Mouse (Mus musculus): ENCODE data around the gene Gramd1a. TPM values are rescaled to one million over a fixed set of nuclear protein-coding genes. Genes with fewer than 3 reads are reported as not detected.

Gramd1a gene
- polyA plus RNA-seq, 1 experiment from 2014 or later = 231 TPM

DNA sequence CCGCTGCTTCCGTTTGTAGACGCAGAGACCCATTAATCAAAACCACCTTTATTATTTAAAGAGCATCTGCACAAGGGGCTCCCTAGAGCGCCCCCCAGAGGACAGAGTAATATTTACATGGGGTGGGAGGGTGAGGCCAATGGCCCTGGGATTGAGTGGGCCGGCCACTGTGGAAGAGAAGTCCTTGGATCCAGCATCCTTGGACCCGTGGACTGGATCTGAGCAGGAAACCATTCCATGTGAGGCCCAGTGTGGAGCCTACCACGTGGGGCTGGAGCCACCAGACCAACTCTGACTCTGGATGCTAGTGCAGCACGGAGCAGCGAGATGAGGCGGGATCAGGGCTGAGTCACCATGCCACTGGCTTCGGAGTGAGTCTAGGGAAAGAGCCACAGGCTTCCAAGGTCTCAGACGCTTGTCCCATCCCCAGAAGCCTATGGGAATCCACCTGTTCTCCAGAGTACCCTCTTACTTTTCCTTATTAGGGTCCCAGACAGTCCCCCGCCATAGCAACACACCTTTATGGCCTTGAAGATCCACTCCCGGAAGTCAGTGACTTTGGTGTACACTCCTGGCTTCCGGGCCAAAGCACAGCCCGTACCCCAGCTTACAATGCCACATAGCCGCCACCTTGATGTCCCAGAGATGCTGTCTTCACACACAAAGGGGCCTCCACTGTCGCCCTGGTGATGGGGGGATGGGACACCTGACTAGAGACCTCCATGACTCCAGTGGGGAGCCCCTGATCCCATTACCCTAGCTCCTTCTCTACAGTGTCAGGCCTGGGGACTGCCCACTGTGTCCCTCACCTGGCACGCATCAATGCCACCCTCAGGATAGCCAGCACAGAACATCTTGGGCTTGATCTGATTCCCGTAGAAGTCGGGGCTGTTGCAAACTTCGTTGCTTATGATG is 56.7 kb downstream of the Gramd1a start:
- no peak for ATAC-seq (ENCODE audit: low FRiP score)

DNA sequence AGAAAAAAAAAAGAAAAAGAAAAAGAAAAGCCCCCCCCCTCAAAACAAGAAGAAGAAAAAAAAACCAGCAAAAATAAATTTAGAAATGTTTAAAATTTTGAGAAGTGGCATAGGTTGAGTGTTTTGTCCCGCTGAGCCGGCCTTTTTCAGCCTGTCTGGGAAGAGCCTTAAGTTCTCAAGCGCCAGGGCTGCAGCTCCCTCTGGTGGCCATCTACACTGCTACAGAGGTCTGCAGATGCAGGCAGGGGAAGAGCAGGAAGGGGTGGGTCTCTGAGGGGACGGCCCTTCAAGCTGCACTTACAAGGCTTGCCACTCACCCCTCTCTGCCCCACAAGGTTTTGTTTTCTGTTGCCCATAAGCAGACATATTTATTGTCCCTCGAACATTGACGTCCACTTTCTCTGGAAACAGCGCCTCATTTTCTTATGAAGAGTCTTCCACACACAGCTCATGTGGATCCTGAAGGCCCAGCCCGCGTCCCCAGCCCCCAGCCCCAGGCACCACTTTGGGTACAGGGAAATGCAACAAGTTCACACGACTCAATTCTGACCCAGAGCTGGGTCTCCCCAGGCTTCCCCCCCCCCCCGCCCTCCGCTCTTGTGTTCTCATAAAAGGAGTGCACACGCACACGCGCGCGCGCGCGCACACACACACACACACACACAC is 58.0 kb downstream of the Gramd1a start:
- Histone ChIP-seq H3K9me3 (no peaks in the 10 kb centered on the region), H3K4me3 (peak overlapping the region; percentile 19), H3K4me1 (replicated peaks) (no peaks in the 10 kb centered on the region), H3K4me2 (peak overlapping the region; percentile 46), H3K36me3 (no peaks in the 10 kb centered on the region), H3K9ac (no peak overlapping the region), H3K27ac (no peak overlapping the region), H3K27me3 (peaks cover 3% of the 10 kb centered on the region; the same call in 1 of the 2 replicates)
- WGBS = 40% methylated on average over 18 of the region's 20 CpGs
- ATAC-seq (ENCODE audit: low FRiP score) = peak; percentile 93

More for the DNA sequence above, 56.7 kb downstream of the Gramd1a start:
- no peak overlapping the region for H3K27ac ChIP-seq
- H3K27me3 ChIP-seq = peaks cover 7% of the 10 kb centered on the region; the same call in 1 of the 2 replicates
- H3K4me2 ChIP-seq = no peak overlapping the region
- H3K36me3 ChIP-seq = no peaks in the 10 kb centered on the region
- WGBS = 76% methylated on average over 22 of the region's 22 CpGs
- H3K4me1 ChIP-seq (replicated peaks) = no peaks in the 10 kb centered on the region
- H3K4me3 ChIP-seq = no peak overlapping the region
- no peak overlapping the region for H3K9ac ChIP-seq
- H3K9me3 ChIP-seq = no peaks in the 10 kb centered on the region

DNA sequence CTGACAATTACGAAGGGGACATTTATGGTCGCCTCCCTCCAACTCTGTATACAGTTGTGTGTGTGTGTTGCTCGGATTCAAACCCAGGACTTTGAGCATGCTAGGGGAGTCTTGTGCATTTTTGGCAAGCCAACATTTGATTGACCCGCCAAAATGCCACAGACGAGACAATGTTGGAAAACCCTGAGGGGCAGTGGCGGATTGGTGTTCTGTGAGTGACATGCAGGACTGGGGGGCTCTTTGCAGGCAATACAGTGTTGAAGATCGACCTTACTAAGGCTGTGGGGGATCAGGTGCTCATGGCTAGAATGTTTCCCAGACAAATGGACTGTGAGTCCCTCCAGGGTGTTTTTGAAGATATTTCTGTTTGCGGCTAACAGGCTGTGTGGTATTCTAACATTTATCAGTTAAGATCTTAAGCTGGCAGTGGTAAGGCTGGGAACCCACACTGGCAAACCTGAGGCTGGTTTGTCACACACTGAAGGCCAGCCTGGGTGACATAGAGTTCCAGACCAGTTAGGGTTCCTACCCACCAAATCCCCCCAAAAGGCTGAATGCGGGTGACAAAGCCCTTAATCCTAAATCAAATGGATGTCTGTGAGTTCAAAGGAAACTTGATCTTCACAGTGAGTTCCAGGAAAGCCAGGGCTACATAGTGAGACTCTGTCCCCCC is 58.7 kb downstream of the Gramd1a start:
- Histone ChIP-seq H3K9me3 (no peaks in the 10 kb centered on the region), H3K36me3 (no peaks in the 10 kb centered on the region), H3K4me2 (no peak overlapping the region), H3K4me3 (no peak overlapping the region), H3K27me3 (no peaks in the 10 kb centered on the region), H3K27ac (no peak overlapping the region), H3K4me1 (replicated peaks) (no peaks in the 10 kb centered on the region), H3K9ac (no peak overlapping the region)
- ATAC-seq (ENCODE audit: low FRiP score) = no peak
- 68% methylated on average over 9 of the region's 9 CpGs for WGBS

DNA sequence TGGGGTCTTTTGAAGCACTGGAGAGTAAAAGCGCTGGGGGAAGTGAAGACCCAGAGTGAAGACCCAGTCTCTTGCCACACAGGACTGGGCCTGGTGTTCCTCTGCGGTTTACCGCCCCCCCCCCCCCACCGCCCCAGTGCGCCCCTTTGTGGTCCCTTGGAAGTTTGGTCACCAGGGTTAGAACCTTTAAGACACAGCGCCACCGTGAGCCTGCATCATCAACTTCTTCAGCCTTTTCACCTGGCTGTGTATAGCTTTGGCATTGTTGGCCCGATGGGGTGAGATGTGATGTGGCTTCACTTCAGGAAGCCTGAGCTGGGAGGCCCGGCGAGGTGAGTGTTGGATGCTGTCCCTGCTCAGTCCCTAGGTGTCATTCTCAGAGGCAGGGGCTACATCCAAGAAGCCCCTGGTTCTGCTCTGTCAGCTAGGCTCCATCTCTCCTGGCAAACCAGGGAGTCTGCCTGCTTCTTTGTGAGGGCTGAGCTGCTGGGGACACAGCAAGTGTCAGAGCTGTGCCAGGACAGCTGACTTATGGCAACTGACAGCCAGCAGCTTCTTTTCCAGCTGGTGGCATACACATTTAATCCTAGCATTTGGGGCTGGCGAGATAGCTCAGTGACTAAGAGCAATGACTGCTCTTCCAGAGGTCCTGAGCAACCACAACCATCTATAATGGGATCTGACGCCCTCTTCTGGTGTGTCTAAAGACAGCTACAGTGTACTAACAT is 60.8 kb downstream of the Gramd1a start:
- 27% methylated on average over 12 of the region's 12 CpGs for WGBS

DNA sequence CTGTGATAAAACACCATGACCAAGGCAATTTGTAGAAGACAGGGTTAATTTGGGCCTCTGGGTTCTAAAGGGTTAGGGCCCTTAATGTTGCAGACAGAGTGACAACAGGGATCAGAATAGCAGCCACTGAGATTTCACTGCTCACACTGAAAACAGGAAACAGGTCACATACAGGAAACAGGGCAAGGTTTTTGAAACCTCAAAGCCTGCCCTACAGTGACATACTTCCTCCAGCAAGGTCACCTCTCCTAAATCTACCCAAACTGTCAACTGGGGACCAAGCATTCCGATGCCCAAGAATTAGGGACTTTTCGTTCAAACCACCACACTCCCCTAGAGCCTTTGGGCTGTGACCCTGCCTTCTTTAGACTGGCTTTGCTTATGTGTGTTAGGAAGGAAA is 66.0 kb downstream of the Gramd1a start:
- no peak overlapping the region for H3K9ac ChIP-seq
- no peak overlapping the region for H3K27ac ChIP-seq
- H3K4me2 ChIP-seq = no peak overlapping the region
- H3K27me3 ChIP-seq = no peaks in the 10 kb centered on the region
- no peak overlapping the region for H3K4me3 ChIP-seq
- H3K4me1 ChIP-seq (replicated peaks) = 0 out of 2 replicates have a peak, but pooled peaks cover 5% of the 10 kb centered on the region
- no peak for ATAC-seq (ENCODE audit: low FRiP score)
- no peaks in the 10 kb centered on the region for H3K9me3 ChIP-seq
- no peaks in the 10 kb centered on the region for H3K36me3 ChIP-seq
- WGBS = 92% methylated on average over 2 of the region's 2 CpGs

More for the DNA sequence above, 60.8 kb downstream of the Gramd1a start:
- H3K27me3 ChIP-seq = no peaks in the 10 kb centered on the region
- H3K9ac ChIP-seq = no peak overlapping the region
- H3K4me3 ChIP-seq = no peak overlapping the region
- H3K4me1 ChIP-seq (replicated peaks) = no peaks in the 10 kb centered on the region
- no peak overlapping the region for H3K27ac ChIP-seq
- no peaks in the 10 kb centered on the region for H3K36me3 ChIP-seq
- ATAC-seq (ENCODE audit: low FRiP score) = no peak
- H3K4me2 ChIP-seq = no peak overlapping the region
- no peaks in the 10 kb centered on the region for H3K9me3 ChIP-seq

DNA sequence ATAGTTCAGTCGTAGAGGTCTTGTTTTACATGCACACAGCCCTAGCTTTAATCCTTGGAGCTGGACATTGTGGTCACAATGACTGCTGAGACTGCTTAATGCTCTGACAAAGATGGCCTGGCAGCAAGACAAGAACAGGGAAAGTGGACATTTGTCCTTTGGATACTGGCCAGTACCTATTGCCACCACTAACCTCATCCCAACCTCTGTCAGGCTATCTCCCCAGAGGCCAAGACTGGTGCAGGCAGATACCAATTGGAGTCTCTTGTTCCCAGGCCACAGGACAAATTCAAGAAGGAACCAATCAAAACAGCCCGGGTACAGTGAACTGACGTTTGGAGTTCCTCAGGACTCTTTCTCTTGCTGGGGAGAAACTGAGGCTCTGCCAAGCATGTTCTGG is 67.5 kb downstream of the Gramd1a start:
- ATAC-seq (ENCODE audit: low FRiP score) = no peak
- H3K27ac ChIP-seq = no peak overlapping the region
- H3K36me3 ChIP-seq = no peaks in the 10 kb centered on the region
- H3K4me1 ChIP-seq (replicated peaks) = peaks cover 17% of the 10 kb centered on the region; the same call in 1 of the 2 replicates
- WGBS = 74% methylated on average over 3 of the region's 3 CpGs
- H3K9ac ChIP-seq = no peak overlapping the region
- no peaks in the 10 kb centered on the region for H3K9me3 ChIP-seq
- no peak overlapping the region for H3K4me2 ChIP-seq
- H3K27me3 ChIP-seq = no peaks in the 10 kb centered on the region
- H3K4me3 ChIP-seq = no peak overlapping the region

DNA sequence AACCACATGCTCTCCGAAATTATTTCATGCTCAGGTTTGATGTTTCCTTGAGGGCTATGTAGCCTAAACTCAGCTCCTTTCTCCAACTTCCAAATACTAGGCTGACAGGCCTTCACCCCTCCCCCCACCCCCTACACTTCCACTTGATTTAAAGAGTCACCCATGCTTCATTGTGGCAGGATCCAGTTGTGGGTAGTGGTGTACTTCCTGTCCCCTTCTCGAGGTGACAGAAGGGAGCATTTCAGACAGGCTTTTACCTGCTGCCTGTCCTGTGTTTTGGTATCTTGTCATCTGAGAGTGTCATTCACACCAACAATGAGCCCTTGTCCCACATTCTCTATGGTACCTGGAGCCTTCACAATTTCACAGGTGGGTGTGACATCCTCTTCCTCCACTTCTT is 68.4 kb downstream of the Gramd1a start:
- H3K9ac ChIP-seq = no peak overlapping the region
- H3K4me2 ChIP-seq = no peak overlapping the region
- H3K27ac ChIP-seq = no peak overlapping the region
- no peak for ATAC-seq (ENCODE audit: low FRiP score)
- 71% methylated on average over 2 of the region's 2 CpGs for WGBS
- H3K9me3 ChIP-seq = no peaks in the 10 kb centered on the region
- no peaks in the 10 kb centered on the region for H3K36me3 ChIP-seq
- peaks cover 22% of the 10 kb centered on the region for H3K4me1 ChIP-seq (replicated peaks)
- no peaks in the 10 kb centered on the region for H3K27me3 ChIP-seq
- H3K4me3 ChIP-seq = no peak overlapping the region

DNA sequence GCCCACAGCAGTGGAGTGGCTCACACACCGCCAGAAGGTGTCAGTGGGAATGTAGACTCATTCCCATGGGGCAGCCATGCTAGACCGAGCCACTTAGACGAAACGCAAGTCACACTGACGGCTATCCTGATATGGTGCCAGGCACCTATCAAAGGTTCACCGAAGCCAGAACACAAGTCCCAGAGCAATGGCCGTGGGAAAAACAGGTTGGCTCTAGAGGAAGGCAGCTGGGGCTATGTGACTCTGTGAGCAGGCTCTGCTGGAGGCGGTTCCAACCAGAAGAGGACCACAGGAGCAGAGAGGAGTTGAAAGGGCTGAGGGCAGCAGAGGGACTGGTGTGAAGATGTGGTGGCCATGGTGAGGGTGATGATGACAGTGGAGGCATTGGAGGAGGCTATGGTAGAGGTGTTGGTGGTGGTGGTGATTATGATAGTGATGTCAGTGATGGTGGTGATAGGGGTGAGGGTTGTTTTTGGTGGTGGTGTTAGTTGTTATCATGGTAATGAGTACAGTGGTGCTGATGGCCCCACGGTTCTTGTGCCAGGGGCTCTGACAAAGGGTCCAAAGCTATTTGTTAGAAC is 69.4 kb downstream of the Gramd1a start:
- Histone ChIP-seq H3K9me3 (no peaks in the 10 kb centered on the region), H3K9ac (no peak overlapping the region), H3K36me3 (no peaks in the 10 kb centered on the region), H3K4me1 (replicated peaks) (peaks cover 22% of the 10 kb centered on the region), H3K27ac (no peak overlapping the region), H3K4me2 (no peak overlapping the region), H3K27me3 (no peaks in the 10 kb centered on the region), H3K4me3 (no peak overlapping the region)
- no peak for ATAC-seq (ENCODE audit: low FRiP score)
- 92% methylated on average over 9 of the region's 9 CpGs for WGBS

DNA sequence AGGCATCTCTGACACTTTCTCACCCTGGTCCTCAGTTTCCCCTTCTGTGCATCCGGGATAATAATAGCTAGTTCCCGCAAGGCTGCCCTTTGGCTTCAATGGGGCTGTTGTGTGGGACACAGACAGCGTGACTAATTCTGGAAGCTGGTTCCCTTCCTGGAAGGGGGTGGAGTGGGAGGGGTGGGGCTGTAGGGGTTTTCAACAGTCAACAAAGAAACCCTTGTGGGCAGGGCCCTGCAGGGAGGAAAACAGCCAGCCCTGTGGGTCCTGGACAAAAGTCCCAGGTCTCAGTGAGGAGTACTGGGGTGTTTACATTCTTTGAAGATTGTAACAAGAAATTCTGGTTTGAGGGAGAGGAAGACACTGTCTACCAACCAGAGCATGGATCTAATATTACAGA is 70.5 kb downstream of the Gramd1a start:
- H3K4me1 ChIP-seq (replicated peaks) = peaks cover 22% of the 10 kb centered on the region
- H3K4me2 ChIP-seq = no peak overlapping the region
- H3K36me3 ChIP-seq = no peaks in the 10 kb centered on the region
- no peak overlapping the region for H3K9ac ChIP-seq
- no peak overlapping the region; the same call in 1 of the 2 replicates for H3K27ac ChIP-seq
- no peak for ATAC-seq (ENCODE audit: low FRiP score)
- WGBS = 12% methylated on average over 3 of the region's 3 CpGs
- H3K27me3 ChIP-seq = no peaks in the 10 kb centered on the region
- no peaks in the 10 kb centered on the region; the same call in 1 of the 2 replicates for H3K9me3 ChIP-seq
- no peak overlapping the region for H3K4me3 ChIP-seq

DNA sequence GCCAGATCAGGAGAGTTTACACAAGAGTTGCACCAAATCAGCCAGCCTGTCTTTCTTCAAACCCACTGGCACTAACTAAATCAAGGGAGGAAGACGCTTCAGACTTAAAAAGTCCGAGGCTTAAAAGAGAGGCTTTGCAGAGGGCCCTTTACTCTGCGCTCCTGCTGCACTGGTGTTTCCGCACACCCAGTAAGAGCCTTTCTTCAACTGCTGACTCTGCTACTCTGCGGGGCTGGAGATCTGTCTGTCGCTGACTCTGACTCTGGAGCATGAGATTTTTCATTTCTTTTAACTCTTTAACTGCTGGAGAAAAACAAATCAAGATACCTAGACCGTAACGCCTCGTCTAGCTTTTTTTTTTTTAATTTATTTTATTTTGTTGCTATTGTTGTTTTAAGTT is 71.6 kb downstream of the Gramd1a start:
- H3K27me3 ChIP-seq = no peaks in the 10 kb centered on the region
- H3K9me3 ChIP-seq = no peaks in the 10 kb centered on the region; the same call in 1 of the 2 replicates
- WGBS = 57% methylated on average over 9 of the region's 9 CpGs

DNA sequence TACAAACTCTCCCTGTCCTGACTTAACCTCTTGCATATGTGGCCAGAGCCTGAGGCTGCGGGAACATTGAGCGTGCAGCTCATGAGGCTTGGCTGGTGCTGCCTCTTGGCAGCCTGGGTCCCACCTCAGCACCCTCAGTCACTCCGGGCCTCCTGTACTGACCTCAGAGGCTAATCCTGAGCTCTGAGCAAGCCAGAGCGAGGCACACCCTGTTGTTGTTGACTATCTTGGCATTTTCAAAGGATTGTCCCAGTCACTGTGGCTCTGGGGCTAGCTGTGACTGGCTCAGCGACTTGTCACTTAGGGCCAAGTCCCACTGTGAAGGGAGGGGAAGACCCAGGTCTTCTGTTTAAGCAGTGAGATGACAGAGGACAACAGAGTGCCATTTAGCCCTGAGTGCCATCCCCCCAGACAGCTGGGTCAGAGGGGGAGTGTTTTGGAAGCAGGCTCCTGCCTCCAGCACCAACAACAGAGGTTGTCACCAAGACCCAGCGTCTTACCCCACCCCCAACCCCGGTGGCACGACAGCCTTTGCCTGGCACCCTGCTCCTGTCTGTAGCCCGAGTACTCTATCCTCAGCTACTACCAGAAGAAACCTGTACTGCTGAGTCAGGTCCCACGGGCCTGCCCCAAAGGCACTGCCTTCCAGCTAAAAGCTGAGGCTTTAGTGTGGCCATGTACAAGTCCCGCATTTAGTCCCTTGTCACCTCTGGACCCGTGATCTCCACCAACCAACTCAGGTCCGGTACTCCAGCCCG is 72.7 kb downstream of the Gramd1a start:
- ATAC-seq (ENCODE audit: low FRiP score) = 0 out of 2 replicates have a peak, but pooled peaks have one; percentile 23
- no peaks in the 10 kb centered on the region for H3K27me3 ChIP-seq
- H3K27ac ChIP-seq = peak overlapping the region; percentile 48; the same call in 1 of the 2 replicates
- H3K4me1 ChIP-seq (replicated peaks) = peaks cover 22% of the 10 kb centered on the region
- H3K9me3 ChIP-seq = no peaks in the 10 kb centered on the region; the same call in 1 of the 2 replicates
- no peak overlapping the region for H3K4me3 ChIP-seq
- WGBS = 56% methylated on average over 14 of the region's 14 CpGs
- no peak overlapping the region for H3K4me2 ChIP-seq
- no peak overlapping the region for H3K9ac ChIP-seq
- H3K36me3 ChIP-seq = no peaks in the 10 kb centered on the region

More for the DNA sequence above, 71.6 kb downstream of the Gramd1a start:
- H3K4me1 ChIP-seq (replicated peaks) = peaks cover 22% of the 10 kb centered on the region
- H3K4me3 ChIP-seq = no peak overlapping the region
- ATAC-seq (ENCODE audit: low FRiP score) = no peak
- peak overlapping the region; percentile 55 for H3K27ac ChIP-seq
- no peaks in the 10 kb centered on the region for H3K36me3 ChIP-seq
- no peak overlapping the region for H3K4me2 ChIP-seq
- H3K9ac ChIP-seq = no peak overlapping the region

Measured in hindbrain, embryonic 13.5 days (tissue).